Mouse (Mus musculus): ENCODE measurements around the gene Ksr1. TPM values are rescaled to one million over a fixed set of nuclear protein-coding genes. Genes with fewer than 3 reads are reported as not detected.
"Not testable (repeated sequence)": the region's sequence is repeated elsewhere in the genome, so short reads cannot be mapped to it uniquely, and the experiment has no call there.

Ksr1 gene
- polyA plus RNA-seq, 1 experiment from 2014 or later, result 10.8 TPM

DNA sequence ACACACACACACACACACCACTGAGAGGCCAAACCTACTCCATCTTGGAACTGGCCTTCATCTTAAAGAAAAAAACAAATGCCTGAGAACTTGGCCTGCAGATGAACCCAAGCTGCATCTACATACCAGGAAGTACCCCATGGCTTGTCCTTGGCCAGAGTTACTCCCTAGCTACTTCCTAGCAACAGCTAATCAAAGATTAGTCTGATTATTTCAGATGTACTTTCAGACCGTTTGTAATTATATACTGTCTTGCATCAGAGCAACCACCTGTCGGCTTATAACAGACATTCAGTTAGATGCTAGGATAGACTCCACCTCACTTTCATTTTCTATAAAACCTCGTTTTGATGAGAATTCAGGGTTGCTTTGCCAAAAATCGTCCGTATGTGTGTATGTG is 139.8 kb downstream of the Ksr1 start:
- Histone ChIP-seq H3K4me3 (ENCODE audit: low read depth, low read length) (no peak overlapping the region), H3K27me3 (replicated peaks; ENCODE audit: control insufficient read depth, insufficient read depth, low read length) (no peaks in the 10 kb centered on the region), H3K36me3 (ENCODE audit: control insufficient read depth, insufficient read depth, low read length) (no peaks in the 10 kb centered on the region), H3K27ac (replicated peaks; ENCODE audit: low read depth, low read length) (no peak overlapping the region), H3K9ac (ENCODE audit: low read depth, low read length) (no peak overlapping the region), H3K4me1 (ENCODE audit: control insufficient read depth, insufficient read depth, low read length) (no peaks in the 10 kb centered on the region), H3K4me2 (ENCODE audit: low read depth, low read length) (no peak overlapping the region), H3K9me3 (ENCODE audit: control insufficient read depth, low read length) (no peaks in the 10 kb centered on the region)
- 53% methylated on average over 5 of the region's 5 CpGs for WGBS
- ATAC-seq (ENCODE audit: low read depth) (no peak), DNase-seq (ENCODE audit: low spot score) (no peak)

GRCm38 (mm10) chr11:79005578-79006394 is 140.4 kb downstream of the Ksr1 start:
- Histone ChIP-seq H3K27ac (replicated peaks; ENCODE audit: low read depth, low read length) (no peak overlapping the region), H3K9ac (ENCODE audit: low read depth, low read length) (no peak overlapping the region), H3K4me1 (ENCODE audit: control insufficient read depth, insufficient read depth, low read length) (no peaks in the 10 kb centered on the region), H3K27me3 (replicated peaks; ENCODE audit: control insufficient read depth, insufficient read depth, low read length) (no peaks in the 10 kb centered on the region), H3K4me3 (ENCODE audit: low read depth, low read length) (no peak overlapping the region), H3K9me3 (ENCODE audit: control insufficient read depth, low read length) (no peaks in the 10 kb centered on the region), H3K36me3 (ENCODE audit: control insufficient read depth, insufficient read depth, low read length) (no peaks in the 10 kb centered on the region), H3K4me2 (ENCODE audit: low read depth, low read length) (no peak overlapping the region)
- DNase-seq (ENCODE audit: low spot score) (no peak), ATAC-seq (ENCODE audit: low read depth) (no peak)
- 87% methylated on average over 14 of the region's 14 CpGs for WGBS

DNA sequence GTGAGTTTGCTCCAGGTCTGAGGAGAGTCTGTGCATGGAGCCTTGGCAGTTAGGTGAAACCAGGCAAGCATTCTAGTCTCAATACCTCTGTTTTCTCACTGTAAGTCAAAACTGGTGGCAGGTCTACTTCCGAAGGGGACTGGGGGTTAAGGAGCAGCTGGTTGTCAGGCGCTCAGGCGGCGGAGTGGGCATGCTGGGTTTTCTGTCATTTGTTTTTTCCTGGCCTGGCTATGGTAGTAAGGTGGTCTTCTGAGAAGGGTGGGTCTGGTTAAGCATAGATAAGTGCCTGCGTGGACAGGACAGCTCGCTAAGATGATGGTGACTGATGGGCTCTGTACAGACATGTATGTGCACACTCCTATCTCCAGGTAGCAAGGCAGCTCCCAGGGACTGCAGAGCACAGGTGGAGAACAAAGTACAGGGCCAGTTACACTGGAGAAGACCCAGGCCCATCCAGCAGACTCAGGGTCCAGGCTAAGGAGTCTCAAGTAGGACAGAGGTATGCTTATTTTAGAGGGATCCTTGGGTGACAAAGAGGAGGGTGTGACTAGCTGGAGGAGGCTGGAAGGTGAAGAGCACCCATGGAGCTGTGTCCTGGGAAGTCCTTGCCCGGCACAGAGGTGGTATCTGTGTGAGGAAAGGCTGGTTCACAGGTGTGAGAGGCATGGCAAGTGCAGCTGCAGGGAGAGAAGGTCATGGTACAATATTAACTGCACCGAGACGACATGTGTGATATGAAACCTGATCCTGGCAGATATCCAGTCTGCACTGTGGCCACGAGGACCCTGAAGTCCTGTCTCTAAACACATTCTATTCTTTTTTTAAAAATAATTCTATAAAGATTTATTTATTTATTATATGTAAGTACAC is 142.2 kb downstream of the Ksr1 start:
- Histone ChIP-seq H3K9me3 (ENCODE audit: control insufficient read depth, low read length) (no peaks in the 10 kb centered on the region), H3K36me3 (ENCODE audit: control insufficient read depth, insufficient read depth, low read length) (no peaks in the 10 kb centered on the region), H3K27ac (replicated peaks; ENCODE audit: low read depth, low read length) (no peak overlapping the region), H3K4me3 (ENCODE audit: low read depth, low read length) (no peak overlapping the region), H3K4me2 (ENCODE audit: low read depth, low read length) (no peak overlapping the region), H3K9ac (ENCODE audit: low read depth, low read length) (no peak overlapping the region), H3K27me3 (replicated peaks; ENCODE audit: control insufficient read depth, insufficient read depth, low read length) (no peaks in the 10 kb centered on the region), H3K4me1 (ENCODE audit: control insufficient read depth, insufficient read depth, low read length) (no peaks in the 10 kb centered on the region)
- no peak for ATAC-seq (ENCODE audit: low read depth)
- DNase-seq (ENCODE audit: low spot score), result no peak
- 74% methylated on average over 10 of the region's 10 CpGs for WGBS

GRCm38 (mm10) chr11:79003053-79003768 is 143.0 kb downstream of the Ksr1 start:
- Histone ChIP-seq H3K27ac (replicated peaks; ENCODE audit: low read depth, low read length) (peak overlapping the region; percentile 68), H3K4me1 (ENCODE audit: control insufficient read depth, insufficient read depth, low read length) (no peaks in the 10 kb centered on the region), H3K4me2 (ENCODE audit: low read depth, low read length) (no peak overlapping the region), H3K27me3 (replicated peaks; ENCODE audit: control insufficient read depth, insufficient read depth, low read length) (no peaks in the 10 kb centered on the region), H3K9me3 (ENCODE audit: control insufficient read depth, low read length) (no peaks in the 10 kb centered on the region), H3K4me3 (ENCODE audit: low read depth, low read length) (no peak overlapping the region), H3K9ac (ENCODE audit: low read depth, low read length) (no peak overlapping the region), H3K36me3 (ENCODE audit: control insufficient read depth, insufficient read depth, low read length) (no peaks in the 10 kb centered on the region)
- WGBS, result 65% methylated on average over 11 of the region's 11 CpGs
- peak; percentile 67 for DNase-seq (ENCODE audit: low spot score)
- ATAC-seq (ENCODE audit: low read depth), result 0 out of 2 replicates have a peak, but pooled peaks have one; percentile 22

DNA sequence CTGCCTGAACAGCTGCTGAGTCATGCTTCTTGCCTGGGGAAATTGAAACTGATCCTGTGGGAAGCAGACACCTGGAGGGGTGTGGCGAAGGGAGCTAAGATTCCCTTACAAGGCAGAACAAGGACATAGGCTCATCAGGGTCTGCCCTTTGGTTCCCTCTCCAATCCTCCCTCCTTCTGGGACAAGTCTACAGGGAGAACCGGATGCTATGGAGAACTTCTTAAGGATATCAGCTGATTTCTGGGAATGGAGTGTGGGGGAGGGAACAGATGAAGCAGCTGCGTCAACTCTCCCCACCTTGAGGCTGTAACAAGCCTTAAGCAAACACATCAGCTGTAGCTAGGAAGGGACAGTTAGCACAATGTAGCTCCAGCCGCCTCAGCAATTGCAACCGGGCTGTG is 143.7 kb downstream of the Ksr1 start:
- Histone ChIP-seq H3K27ac (replicated peaks; ENCODE audit: low read depth, low read length) (peak overlapping the region; percentile 68), H3K27me3 (replicated peaks; ENCODE audit: control insufficient read depth, insufficient read depth, low read length) (no peaks in the 10 kb centered on the region), H3K4me1 (ENCODE audit: control insufficient read depth, insufficient read depth, low read length) (no peaks in the 10 kb centered on the region), H3K9me3 (ENCODE audit: control insufficient read depth, low read length) (no peaks in the 10 kb centered on the region), H3K4me3 (ENCODE audit: low read depth, low read length) (no peak overlapping the region), H3K36me3 (ENCODE audit: control insufficient read depth, insufficient read depth, low read length) (no peaks in the 10 kb centered on the region), H3K9ac (ENCODE audit: low read depth, low read length) (no peak overlapping the region), H3K4me2 (ENCODE audit: low read depth, low read length) (no peak overlapping the region)
- ATAC-seq (ENCODE audit: low read depth), result peak; percentile 41
- DNase-seq (ENCODE audit: low spot score), result peak; percentile 47
- 47% methylated on average over 5 of the region's 5 CpGs for WGBS

DNA sequence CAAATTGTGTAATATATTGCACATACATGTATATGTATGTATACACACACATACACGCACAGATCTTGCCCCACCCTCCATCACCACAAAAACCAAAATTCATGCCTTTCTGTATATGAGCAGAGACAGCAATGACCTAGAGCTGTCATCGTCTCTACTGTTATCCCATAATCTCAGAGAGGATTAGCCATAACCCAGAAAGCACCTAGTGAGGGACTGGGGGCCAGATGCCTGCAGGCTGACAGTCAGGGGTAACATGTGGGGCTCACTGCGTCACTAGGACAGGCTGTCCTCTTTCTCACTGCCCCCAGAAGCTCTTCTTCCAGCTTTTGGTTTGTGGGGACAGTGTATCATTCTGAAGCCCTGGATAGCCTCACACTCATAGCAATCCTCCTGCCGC is 144.3 kb downstream of the Ksr1 start:
- ATAC-seq (ENCODE audit: low read depth) (no peak), DNase-seq (ENCODE audit: low spot score) (no peak)
- no peaks in the 10 kb centered on the region for H3K27me3 ChIP-seq (replicated peaks; ENCODE audit: control insufficient read depth, insufficient read depth, low read length)
- H3K9ac ChIP-seq (ENCODE audit: low read depth, low read length), result no peak overlapping the region
- no peaks in the 10 kb centered on the region for H3K36me3 ChIP-seq (ENCODE audit: control insufficient read depth, insufficient read depth, low read length)
- H3K27ac ChIP-seq (replicated peaks; ENCODE audit: low read depth, low read length), result no peak overlapping the region
- H3K4me3 ChIP-seq (ENCODE audit: low read depth, low read length), result no peak overlapping the region
- WGBS, result 72% methylated on average over 4 of the region's 4 CpGs
- H3K4me2 ChIP-seq (ENCODE audit: low read depth, low read length), result no peak overlapping the region
- H3K4me1 ChIP-seq (ENCODE audit: control insufficient read depth, insufficient read depth, low read length), result no peaks in the 10 kb centered on the region
- H3K9me3 ChIP-seq (ENCODE audit: control insufficient read depth, low read length), result 0 out of 2 replicates have a peak, but pooled peaks cover 7% of the 10 kb centered on the region

GRCm38 (mm10) chr11:78999118-78999517 is 147.1 kb downstream of the Ksr1 start:
- Histone ChIP-seq H3K27ac (replicated peaks; ENCODE audit: low read depth, low read length) (no peak overlapping the region), H3K4me1 (ENCODE audit: control insufficient read depth, insufficient read depth, low read length) (no peaks in the 10 kb centered on the region), H3K36me3 (ENCODE audit: control insufficient read depth, insufficient read depth, low read length) (no peaks in the 10 kb centered on the region), H3K4me2 (ENCODE audit: low read depth, low read length) (no peak overlapping the region), H3K9me3 (ENCODE audit: control insufficient read depth, low read length) (peaks cover 15% of the 10 kb centered on the region; the same call in 1 of the 2 replicates), H3K4me3 (ENCODE audit: low read depth, low read length) (no peak overlapping the region), H3K27me3 (replicated peaks; ENCODE audit: control insufficient read depth, insufficient read depth, low read length) (no peaks in the 10 kb centered on the region), H3K9ac (ENCODE audit: low read depth, low read length) (no peak overlapping the region)
- ATAC-seq (ENCODE audit: low read depth), result no peak
- 57% methylated on average over 6 of the region's 6 CpGs for WGBS
- no peak for DNase-seq (ENCODE audit: low spot score)

DNA sequence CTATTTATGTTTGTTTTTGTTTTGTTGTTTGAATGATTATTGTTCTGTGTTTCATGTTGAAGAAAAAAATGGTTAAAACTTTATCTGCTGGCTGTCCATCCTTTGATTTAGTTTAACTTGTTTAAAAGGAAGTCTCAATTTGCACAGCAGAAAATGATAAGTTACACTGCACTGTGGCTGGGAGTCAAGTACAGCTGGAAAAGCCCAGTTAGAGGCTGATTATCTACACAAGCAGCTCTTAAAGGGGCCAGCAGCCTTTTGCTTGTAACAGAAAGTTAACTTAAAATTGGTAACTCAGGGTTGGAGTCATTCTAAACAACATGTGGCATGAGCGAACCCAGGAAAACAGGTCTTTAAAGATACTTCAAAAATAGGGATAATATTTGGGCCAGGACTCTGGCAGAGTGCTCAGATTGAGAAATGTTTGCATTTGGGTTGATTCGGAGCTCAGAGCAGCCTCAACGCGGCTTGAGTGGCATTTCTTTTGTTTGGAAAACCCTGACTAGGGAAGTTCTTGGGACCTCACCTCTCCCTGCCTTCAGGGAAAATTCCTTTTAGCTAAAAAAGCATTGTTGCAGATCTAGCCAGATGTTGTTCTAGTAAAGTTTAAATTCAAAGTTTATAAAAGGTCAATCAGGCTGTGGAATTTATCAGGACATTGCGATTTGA is 155.2 kb downstream of the Ksr1 start:
- DNase-seq (ENCODE audit: low spot score); H3K4me2 ChIP-seq (ENCODE audit: low read depth, low read length); H3K4me3 ChIP-seq (ENCODE audit: low read depth, low read length); H3K9ac ChIP-seq (ENCODE audit: low read depth, low read length); H3K27ac ChIP-seq (replicated peaks; ENCODE audit: low read depth, low read length); H3K27me3 ChIP-seq (replicated peaks; ENCODE audit: control insufficient read depth, insufficient read depth, low read length); H3K36me3 ChIP-seq (ENCODE audit: control insufficient read depth, insufficient read depth, low read length); H3K4me1 ChIP-seq (ENCODE audit: control insufficient read depth, insufficient read depth, low read length); ATAC-seq (ENCODE audit: low read depth): not testable (repeated sequence)
- peaks cover 11% of the 10 kb centered on the region; the same call in 1 of the 2 replicates for H3K9me3 ChIP-seq (ENCODE audit: control insufficient read depth, low read length)
- WGBS, result 66% methylated on average over 5 of the region's 5 CpGs

Measured in embryonic facial prominence, embryonic 14.5 days (tissue).